Mouse (Mus musculus) megakaryocyte, embryonic 14.5 days (primary cell): ENCODE measurements around the gene Atf6b. TPM values are rescaled to one million over a fixed set of nuclear protein-coding genes. Genes with fewer than 3 reads are reported as not detected.
A peak's percentile ranks its signal among the peaks of the same experiment; 100 is the strongest.

Source experiments
- H3K27me3 ChIP-seq: replicated peaks from 2 replicates; pipeline ENCODE3; 2012; ENCODE audit warnings: inconsistent platforms
- H3K36me3 ChIP-seq: replicated peaks from 2 replicates; pipeline ENCODE3; 2012; ENCODE audit warnings: low read length, inconsistent platforms, mixed read lengths
- H3K4me1 ChIP-seq: 2 replicates; pipeline ENCODE4 v1.6.1; 2012; ENCODE audit warnings: inconsistent platforms
- H3K4me3 ChIP-seq: replicated peaks from 2 replicates; pipeline ENCODE3; 2012; ENCODE audit warnings: moderate library complexity, mild to moderate bottlenecking, inconsistent platforms
- H3K9me3 ChIP-seq: 2 replicates; pipeline ENCODE4 v1.6.1; 2012; ENCODE audit warnings: inconsistent platforms
- FLI1 ChIP-seq: IDR thresholded peaks from 2 replicates; pipeline ENCODE4 v1.6.1; 2012; ENCODE audit warnings: low read length, inconsistent platforms, mixed read lengths
- GATA1 ChIP-seq: IDR thresholded peaks from 3 replicates; pipeline ENCODE4 v1.6.1; 2012; ENCODE audit warnings: mixed read lengths, low read length, inconsistent platforms, borderline replicate concordance
- polyA plus RNA-seq: library from polyadenylated mRNA; stranded (reverse); fragments of >175 nt; gene quantifications from 2 replicates; pipeline ENCODE4 v1.2.3, GENCODE M21; 2012; ENCODE audit warnings: low replicate concordance; ENCODE audit not compliant: insufficient read depth

Gene Atf6b
- polyA plus RNA-seq, 1 experiment = 192 TPM

DNA sequence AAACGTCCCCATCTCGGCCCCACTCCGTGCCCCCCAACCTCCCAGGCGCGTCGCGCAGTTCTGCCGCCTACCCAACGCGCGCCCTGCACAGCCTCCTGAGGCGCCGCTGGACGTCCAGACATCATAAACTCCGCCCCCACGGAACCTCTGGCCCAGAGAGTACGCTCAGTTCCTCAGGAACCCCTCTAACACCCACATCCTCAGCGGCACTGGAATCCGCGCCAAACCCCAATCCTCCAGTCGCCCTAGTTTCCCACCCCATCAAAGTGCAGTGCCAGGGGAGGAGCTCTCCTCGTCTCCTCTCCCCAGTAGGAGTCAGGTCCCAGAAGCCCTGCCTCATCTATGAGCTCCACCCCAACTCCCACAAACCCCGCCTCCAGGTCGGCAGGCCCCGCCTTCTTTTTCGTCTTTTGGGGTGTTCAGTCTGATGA is 14.7 kb upstream of the Atf6b start:
- Histone ChIP-seq H3K4me3 (peak overlapping the region; percentile 90), H3K9me3 (no peaks in the 10 kb centered on the region), H3K36me3 (no peaks in the 10 kb centered on the region), H3K27me3 (peaks cover 69% of the 10 kb centered on the region), H3K4me1 (peaks cover 74% of the 10 kb centered on the region)
- TF ChIP-seq GATA1 (no peak), FLI1 (no peak)

DNA sequence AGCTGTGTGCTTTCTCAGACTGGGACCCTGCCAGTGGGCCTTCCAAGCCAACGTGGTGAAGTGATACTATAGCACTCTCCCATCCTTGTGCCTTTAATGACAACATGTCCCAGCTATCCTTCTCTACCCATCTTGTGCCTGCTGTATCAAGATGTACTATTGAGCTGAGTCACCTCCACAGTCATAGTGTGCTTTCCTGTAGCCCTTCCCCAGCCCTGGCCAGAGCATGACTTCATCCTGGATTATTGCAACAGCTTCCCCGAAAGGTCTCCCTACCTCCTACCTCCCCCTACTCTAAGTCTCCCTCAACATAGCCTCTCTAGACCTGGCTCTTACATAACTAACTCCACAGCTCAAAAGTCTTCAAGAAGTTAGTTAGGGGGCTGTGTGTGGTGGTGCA is 11.3 kb upstream of the Atf6b start:
- TF ChIP-seq GATA1 = no peak
- TF ChIP-seq FLI1 = no peak
- Histone ChIP-seq H3K27me3 (peaks cover 39% of the 10 kb centered on the region), H3K4me3 (peak overlapping the region; percentile 76), H3K9me3 (peaks cover 5% of the 10 kb centered on the region), H3K4me1 (peaks cover 71% of the 10 kb centered on the region), H3K36me3 (no peaks in the 10 kb centered on the region)

DNA sequence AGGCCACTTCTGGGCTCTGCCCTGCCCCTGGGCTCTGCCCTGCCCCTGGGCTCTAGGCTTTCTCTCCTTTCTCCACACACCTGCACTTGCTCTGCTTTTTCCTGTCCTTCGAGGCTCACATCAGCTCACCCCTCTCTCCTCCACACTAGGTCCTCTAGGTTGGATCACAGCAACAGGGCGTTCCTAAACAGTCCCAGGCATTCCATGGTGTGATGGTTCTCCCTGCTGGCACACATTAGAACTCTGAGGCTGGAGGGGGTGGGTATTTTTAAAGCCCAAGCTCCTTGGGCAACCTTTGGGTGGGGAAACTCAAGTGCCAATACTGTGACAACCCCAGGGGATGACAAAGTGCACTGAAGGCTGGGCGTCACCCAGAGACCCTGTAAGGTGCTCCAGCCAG is 9.5 kb upstream of the Atf6b start:
- TF ChIP-seq FLI1 (no peak), GATA1 (no peak)
- no peaks in the 10 kb centered on the region for H3K36me3 ChIP-seq
- H3K4me3 ChIP-seq = no peak overlapping the region
- H3K4me1 ChIP-seq = peaks cover 71% of the 10 kb centered on the region
- peaks cover 5% of the 10 kb centered on the region for H3K9me3 ChIP-seq
- peaks cover 23% of the 10 kb centered on the region for H3K27me3 ChIP-seq

DNA sequence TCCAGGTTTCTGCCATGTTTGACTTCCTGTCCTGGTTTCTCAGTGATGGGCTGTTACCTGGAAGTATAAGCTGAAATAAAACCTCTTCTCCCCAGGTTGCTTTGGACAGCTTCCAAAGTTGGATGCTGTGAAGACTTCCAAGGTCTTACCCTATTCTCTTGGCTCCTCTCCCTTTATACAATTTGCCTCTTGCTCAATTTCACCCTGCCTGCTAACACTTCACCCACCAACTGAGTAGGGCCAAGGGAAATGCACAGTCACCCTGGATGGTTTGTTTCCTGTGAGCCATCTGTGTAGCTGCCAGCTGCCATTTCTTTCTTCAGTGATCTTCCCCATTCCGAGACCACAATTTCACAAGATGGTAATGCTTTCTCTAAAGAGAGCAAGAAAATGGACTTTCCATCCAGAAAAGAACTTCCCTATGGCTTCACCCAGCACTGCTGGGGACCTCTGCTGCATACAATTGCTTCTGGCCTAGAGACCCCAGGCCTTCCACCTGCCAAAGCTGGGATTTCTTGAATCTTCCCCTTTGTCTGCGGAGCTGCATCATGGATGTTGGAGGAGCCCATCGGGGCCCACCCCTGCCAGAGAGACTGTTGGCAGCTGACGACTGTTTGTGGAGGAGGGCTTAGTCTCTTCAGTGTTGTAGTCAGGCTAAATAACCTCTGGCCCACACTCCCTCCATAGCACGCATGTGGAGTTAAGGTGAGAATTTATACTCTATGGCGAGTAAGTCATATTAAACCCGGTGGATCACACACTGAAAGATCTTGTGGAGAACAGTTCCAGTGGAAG is 7.3 kb upstream of the Atf6b start:
- Histone ChIP-seq H3K27me3 (peaks cover 11% of the 10 kb centered on the region), H3K36me3 (no peaks in the 10 kb centered on the region), H3K4me1 (peaks cover 81% of the 10 kb centered on the region), H3K9me3 (peaks cover 5% of the 10 kb centered on the region), H3K4me3 (peak overlapping the region; percentile 53)
- TF ChIP-seq FLI1 (no peak), GATA1 (no peak)

DNA sequence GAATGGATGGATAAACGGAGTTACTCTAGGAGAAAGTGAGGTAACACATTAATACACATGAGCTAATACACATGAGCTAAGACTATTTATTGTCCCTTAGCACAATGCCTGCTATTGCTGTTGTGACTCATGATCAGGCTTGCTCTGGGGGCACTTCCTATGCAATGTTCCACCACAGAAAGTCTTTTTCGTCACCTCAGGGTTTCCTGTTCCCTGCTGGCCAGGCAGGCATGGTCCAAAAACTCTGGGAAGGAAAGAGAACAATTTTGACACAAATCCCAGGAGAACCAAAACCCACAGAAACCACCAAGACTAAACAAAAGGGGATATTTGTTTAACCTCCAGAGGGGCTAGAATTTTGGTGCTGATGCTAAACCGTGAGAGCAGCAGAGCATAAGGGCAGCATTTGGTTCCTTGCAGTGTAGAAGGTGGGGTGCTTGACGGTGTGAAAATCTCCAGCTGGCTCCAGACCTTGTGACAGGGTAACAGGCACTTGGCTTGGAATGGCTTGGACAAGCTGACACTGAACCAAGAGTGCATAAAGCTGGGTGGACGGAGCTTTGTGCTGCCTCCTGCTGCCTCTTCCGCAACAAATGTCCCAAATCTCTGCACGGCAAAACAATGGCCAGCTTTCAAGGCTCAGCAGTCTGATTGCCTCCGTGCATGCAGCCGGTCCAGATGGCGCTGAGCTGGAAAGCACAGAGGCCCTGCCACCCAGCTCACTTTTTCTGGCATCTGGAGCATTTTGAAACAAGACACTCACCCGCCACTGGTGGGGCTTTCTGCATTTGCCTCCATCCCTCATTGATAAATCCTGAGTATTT is 6.0 kb upstream of the Atf6b start:
- H3K27me3 ChIP-seq = peaks cover 11% of the 10 kb centered on the region
- peaks cover 9% of the 10 kb centered on the region for H3K36me3 ChIP-seq
- peak overlapping the region; percentile 76 for H3K4me3 ChIP-seq
- H3K4me1 ChIP-seq = peaks cover 84% of the 10 kb centered on the region
- H3K9me3 ChIP-seq = peaks cover 5% of the 10 kb centered on the region
- TF ChIP-seq GATA1 (no peak), FLI1 (no peak)

DNA sequence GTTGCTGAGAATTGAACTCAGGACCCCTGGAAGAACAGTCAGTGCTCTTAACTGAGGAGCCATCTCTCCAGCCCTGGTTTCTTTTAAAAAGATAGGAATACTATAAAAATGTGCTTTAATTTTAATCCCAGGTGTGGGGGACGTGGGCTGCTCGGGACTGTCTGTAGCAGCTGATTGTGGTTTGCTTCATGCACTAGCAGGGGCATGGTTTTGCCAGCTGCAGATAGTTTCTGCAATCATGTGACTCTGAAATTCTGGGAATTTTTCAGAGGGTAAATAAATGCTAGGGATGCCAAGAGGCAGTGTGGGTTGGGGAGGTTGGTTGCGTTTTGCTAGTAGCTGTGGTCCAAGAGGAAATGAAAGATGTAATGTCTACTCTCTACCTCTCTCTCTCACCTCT is 5.0 kb upstream of the Atf6b start:
- peaks cover 8% of the 10 kb centered on the region for H3K27me3 ChIP-seq

DNA sequence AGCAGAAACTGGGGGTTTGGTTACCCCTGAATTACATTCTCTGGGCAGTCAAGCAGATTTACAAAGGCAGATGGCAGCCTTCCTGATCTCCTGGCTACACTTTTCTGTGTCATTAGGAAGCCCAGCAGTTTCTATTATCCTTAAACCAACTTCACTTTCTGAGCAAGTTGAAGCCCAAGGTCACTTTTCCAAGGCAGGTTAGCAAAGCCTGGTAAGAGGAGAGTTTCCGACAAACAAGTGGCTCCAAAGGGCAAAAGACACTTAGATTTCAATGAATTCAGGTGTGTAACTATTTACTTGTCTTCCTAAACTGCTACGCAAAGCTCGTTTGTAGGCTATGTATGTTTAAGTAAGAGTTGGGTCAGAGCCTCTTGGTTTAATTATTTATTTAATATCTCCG is 3.6 kb upstream of the Atf6b start:
- H3K4me1 ChIP-seq = peaks cover 86% of the 10 kb centered on the region
- H3K9me3 ChIP-seq = peaks cover 5% of the 10 kb centered on the region
- peaks cover 2% of the 10 kb centered on the region for H3K27me3 ChIP-seq
- H3K36me3 ChIP-seq = peaks cover 17% of the 10 kb centered on the region
- no peak for TF ChIP-seq FLI1
- TF ChIP-seq GATA1 = no peak
- H3K4me3 ChIP-seq = no peak overlapping the region

More for the DNA sequence above, 5.0 kb upstream of the Atf6b start:
- Histone ChIP-seq H3K36me3 (peaks cover 14% of the 10 kb centered on the region), H3K4me1 (peaks cover 87% of the 10 kb centered on the region), H3K4me3 (no peak overlapping the region), H3K9me3 (peaks cover 5% of the 10 kb centered on the region)
- TF ChIP-seq GATA1 (no peak), FLI1 (no peak)

DNA sequence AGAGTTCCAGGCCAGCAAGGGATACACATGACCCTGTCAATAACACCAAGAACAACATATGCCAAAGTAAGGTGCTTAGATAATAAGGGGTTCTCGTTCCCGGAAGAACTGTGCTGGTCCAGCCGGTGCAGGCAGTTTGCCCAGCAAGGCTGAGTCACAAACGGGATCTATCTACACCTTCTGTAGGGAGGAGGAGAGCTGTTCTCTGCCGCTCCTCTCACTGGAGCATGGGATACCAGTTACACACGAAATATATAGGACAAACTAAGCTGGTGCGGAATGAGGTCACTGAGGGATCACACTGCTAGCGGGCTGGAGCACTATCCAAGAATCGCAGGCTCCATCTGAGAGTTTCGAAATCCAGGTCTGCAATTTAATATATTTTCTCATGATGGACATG is 3.0 kb upstream of the Atf6b start:
- no peak overlapping the region for H3K4me3 ChIP-seq
- H3K4me1 ChIP-seq = peaks cover 91% of the 10 kb centered on the region
- H3K27me3 ChIP-seq = peaks cover 2% of the 10 kb centered on the region
- H3K36me3 ChIP-seq = peaks cover 23% of the 10 kb centered on the region
- H3K9me3 ChIP-seq = peaks cover 5% of the 10 kb centered on the region
- TF ChIP-seq GATA1 (no peak), FLI1 (no peak)

DNA sequence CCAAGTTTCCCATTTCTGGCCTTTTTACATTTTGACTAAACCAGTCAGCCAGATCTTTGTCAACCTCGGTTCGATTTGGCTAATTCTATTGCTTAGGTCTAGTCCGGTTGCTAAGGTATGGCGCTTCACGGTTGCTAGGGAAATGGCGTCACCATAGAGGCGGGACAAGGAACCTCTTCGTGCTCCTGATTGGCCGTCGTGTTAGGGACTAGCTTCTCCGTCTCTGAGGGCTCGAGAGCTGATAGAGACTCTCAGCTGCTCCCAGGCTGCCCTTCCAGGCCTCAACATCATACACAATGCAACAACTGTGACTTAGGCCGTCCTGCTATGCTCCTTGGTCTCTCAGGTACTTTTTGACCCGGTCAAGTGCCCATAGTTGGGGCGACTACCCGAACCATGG is 2.3 kb upstream of the Atf6b start, which contains the start of gene Fkbpl:
Gene Fkbpl (plus strand): TSS at position 157 of the 400 bp plus-strand sequence.
- TF ChIP-seq FLI1 (peak; percentile 45; the same call in 1 of the 2 replicates), GATA1 (no peak)
- H3K9me3 ChIP-seq = no peaks in the 10 kb centered on the region
- peaks cover 87% of the 10 kb centered on the region for H3K4me1 ChIP-seq

More for the DNA sequence above, 2.3 kb upstream of the Atf6b start, which contains the start of gene Fkbpl:
- Histone ChIP-seq H3K36me3 (peaks cover 29% of the 10 kb centered on the region), H3K27me3 (peaks cover 2% of the 10 kb centered on the region), H3K4me3 (peak within 1 kb of the TSS; percentile 100)
